Mouse (Mus musculus) limb, embryonic 13.5 days (tissue): ENCODE results near the gene Kirrel. TPM values are rescaled to one million over a fixed set of nuclear protein-coding genes. Genes with fewer than 3 reads are reported as not detected.

Experiments
- ATAC-seq: fragments of 200-750 bp; cut with Nextera tagmentation; 2 replicates; pipeline ENCODE4 v1.8.0; 2017; ENCODE audit warnings: low read depth, moderate number of reproducible peaks, moderate TSS enrichment; ENCODE audit not compliant: low FRiP score
- H3K27ac ChIP-seq: fragments of 300-500 bp; sonication (generic); 2 replicates; pipeline ENCODE4 v1.5.1; 2015; ENCODE audit warnings: inconsistent platforms, mild to moderate bottlenecking, moderate library complexity
- H3K27me3 ChIP-seq: fragments of 300-500 bp; sonication (generic); 2 replicates; pipeline ENCODE4 v1.6.1; 2015; ENCODE audit warnings: mild to moderate bottlenecking, inconsistent platforms
- H3K36me3 ChIP-seq: fragments of 300-500 bp; sonication (generic); 2 replicates; pipeline ENCODE4 v1.6.1; 2015; ENCODE audit warnings: inconsistent platforms, mild to moderate bottlenecking, moderate library complexity
- H3K4me1 ChIP-seq: fragments of 300-500 bp; sonication (generic); 2 replicates; pipeline ENCODE4 v1.6.1; 2015; ENCODE audit warnings: inconsistent platforms
- H3K4me2 ChIP-seq: fragments of 300-500 bp; sonication (generic); replicated peaks from 2 replicates; pipeline ENCODE4 v1.6.1; 2015; ENCODE audit warnings: inconsistent platforms, mild to moderate bottlenecking, moderate library complexity
- H3K4me3 ChIP-seq: fragments of 300-500 bp; sonication (generic); 2 replicates; pipeline ENCODE4 v1.5.1; 2015; ENCODE audit warnings: moderate library complexity, mild to moderate bottlenecking, inconsistent platforms
- H3K9ac ChIP-seq: fragments of 300-500 bp; sonication (generic); 2 replicates; pipeline ENCODE4 v1.6.1; 2015; ENCODE audit warnings: mild to moderate bottlenecking, inconsistent platforms
- H3K9me3 ChIP-seq: fragments of 300-500 bp; sonication (generic); 2 replicates; pipeline ENCODE4 v1.6.1; 2016; ENCODE audit warnings: inconsistent platforms
- WGBS: fragments of 180-500 bp; shearing (Covaris S2); methylation state at CpG from one replicate; pipeline ENCODE4 v1.1.7; 2015; 5-methylcytosine and 5-hydroxymethylcytosine counted together
- polyA plus RNA-seq: library from polyadenylated mRNA; unstranded; fragments of >200 nt; fragmentation: Nextera tagmentation; extraction: Ambion mirVana; gene quantifications from 2 replicates; pipeline ENCODE4 v1.2.1, GENCODE M21; 2015

The Kirrel gene
- polyA plus RNA-seq, 1 experiment from 2014 or later = 25.6 TPM

DNA sequence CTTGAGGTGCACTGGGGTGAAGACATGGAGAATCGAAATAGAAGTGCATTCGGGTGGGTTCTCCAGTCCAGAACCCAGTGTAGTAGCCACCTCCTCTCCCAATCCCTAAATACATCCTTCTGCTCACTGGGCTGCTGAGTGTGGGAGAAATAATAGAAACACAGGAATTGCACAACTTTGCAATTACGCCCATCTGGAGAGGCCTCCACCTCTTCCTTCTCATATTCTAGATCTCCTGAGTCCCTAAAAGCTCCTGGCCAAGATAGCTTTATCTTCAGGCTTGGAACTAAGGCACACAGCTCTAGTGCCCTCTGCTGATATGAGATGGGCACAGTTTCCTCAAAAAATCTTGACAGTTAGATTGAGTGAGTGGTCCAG is 880 bp upstream of the Kirrel start:
- H3K27ac ChIP-seq = peak overlapping the region; percentile 94; the same call in 1 of the 2 replicates
- H3K4me2 ChIP-seq = peak overlapping the region; percentile 91; the same call in 1 of the 2 replicates
- no peaks in the 10 kb centered on the region for H3K9me3 ChIP-seq
- H3K4me1 ChIP-seq = peaks cover 34% of the 10 kb centered on the region
- ATAC-seq = no peak
- no peaks in the 10 kb centered on the region for H3K27me3 ChIP-seq
- H3K4me3 ChIP-seq = peak overlapping the region; percentile 84; the same call in 1 of the 2 replicates
- 0 out of 2 replicates have a peak overlapping the region, but pooled peaks have one; percentile 9 for H3K9ac ChIP-seq
- no peaks in the 10 kb centered on the region for H3K36me3 ChIP-seq
- WGBS = 39% methylated on average over 3 of the region's 3 CpGs

DNA sequence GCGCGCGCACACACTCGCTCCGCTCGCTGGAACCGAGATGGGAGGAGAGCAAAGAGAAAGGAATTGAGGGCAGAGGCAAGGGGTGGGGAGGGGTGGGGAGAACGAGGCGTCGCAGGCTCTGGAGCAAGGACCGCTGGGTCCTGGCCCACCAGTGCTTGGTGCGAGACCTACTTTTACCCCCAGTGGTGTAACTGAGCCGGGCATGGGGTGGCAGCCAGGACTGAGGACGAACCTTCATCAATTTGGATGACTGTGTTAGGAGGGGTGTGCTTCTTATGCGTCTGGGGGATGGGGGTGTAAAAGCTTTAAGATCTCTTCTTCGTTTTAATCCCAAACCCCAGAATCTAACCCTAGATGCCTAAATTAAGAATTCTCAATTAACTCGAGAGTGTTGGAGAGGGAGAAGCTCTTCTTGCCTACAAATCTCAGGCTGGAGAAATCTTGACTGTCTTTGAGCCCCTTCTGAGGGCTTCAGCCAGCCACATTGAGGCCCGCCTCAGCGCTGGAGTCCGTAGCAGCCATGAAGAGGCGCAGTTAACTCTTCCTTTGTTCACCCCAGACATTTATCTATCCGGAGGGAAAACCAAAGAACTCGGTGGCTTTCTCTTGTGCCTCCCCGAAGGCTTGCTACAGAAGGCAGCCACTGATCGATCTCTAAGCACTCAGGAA is 356 bp upstream of the Kirrel start:
- 4% methylated on average over 25 of the region's 25 CpGs for WGBS
- H3K27me3 ChIP-seq = no peaks in the 10 kb centered on the region
- H3K36me3 ChIP-seq = no peaks in the 10 kb centered on the region
- H3K4me1 ChIP-seq = peaks cover 39% of the 10 kb centered on the region
- H3K4me2 ChIP-seq = peak overlapping the region; percentile 91
- H3K9me3 ChIP-seq = no peaks in the 10 kb centered on the region
- H3K27ac ChIP-seq = peak overlapping the region; percentile 94
- peak overlapping the region; percentile 94 for H3K9ac ChIP-seq
- peak overlapping the region; percentile 84 for H3K4me3 ChIP-seq
- ATAC-seq = no peak

DNA sequence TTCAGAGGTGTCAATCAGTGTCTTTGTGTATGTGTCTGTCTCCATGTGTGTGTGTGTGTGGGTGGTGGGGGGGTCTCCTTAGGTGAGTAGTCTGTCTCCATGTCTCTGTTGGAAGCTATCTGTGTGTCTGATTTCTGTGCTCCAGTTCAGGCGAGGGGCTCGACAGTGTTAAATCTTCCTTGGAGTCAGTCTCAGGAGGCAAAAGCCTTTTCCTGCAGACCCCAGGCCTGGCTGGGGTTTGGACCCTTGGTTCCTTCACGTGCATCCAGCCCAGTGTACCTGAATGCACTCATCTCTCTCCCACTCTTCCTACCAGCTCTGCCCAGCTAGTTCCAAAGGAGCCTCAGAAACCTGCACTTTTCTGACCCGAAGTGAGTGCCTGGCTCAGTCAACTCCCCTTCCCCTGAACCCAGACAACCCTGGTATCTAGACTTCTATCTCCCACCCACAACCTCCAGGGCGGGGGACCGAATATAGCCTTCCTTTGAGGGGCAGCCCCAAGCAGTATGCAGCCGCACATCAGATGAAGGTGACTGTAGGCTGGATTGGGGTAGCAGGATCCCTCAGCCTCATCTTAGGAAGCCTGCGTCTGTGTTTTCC is 961 bp downstream of the Kirrel start:
- H3K4me3 ChIP-seq = peak overlapping the region; percentile 84
- no peaks in the 10 kb centered on the region for H3K9me3 ChIP-seq
- H3K27ac ChIP-seq = peak overlapping the region; percentile 94
- H3K27me3 ChIP-seq = no peaks in the 10 kb centered on the region
- H3K36me3 ChIP-seq = no peaks in the 10 kb centered on the region
- WGBS = under 1% methylated on average over 8 of the region's 8 CpGs
- H3K4me2 ChIP-seq = peak overlapping the region; percentile 91
- 0 out of 2 replicates have a peak, but pooled peaks have one; percentile 10 for ATAC-seq
- H3K4me1 ChIP-seq = peaks cover 52% of the 10 kb centered on the region
- peak overlapping the region; percentile 94 for H3K9ac ChIP-seq

- H3K9ac ChIP-seq = peak overlapping the region; percentile 94
- H3K27ac ChIP-seq = peak overlapping the region; percentile 94
- peaks cover 58% of the 10 kb centered on the region for H3K4me1 ChIP-seq
- peak; percentile 12 for ATAC-seq
- no peaks in the 10 kb centered on the region for H3K27me3 ChIP-seq
- WGBS = 2% methylated on average over 2 of the region's 2 CpGs
- H3K4me2 ChIP-seq = peak overlapping the region; percentile 91
- H3K9me3 ChIP-seq = no peaks in the 10 kb centered on the region
- H3K36me3 ChIP-seq = peaks cover 1% of the 10 kb centered on the region; the same call in 1 of the 2 replicates
- H3K4me3 ChIP-seq = peak overlapping the region; percentile 84
These were observed 1.5 kb downstream of the Kirrel start for GRCm38 (mm10) chr3:87173103-87173444.

DNA sequence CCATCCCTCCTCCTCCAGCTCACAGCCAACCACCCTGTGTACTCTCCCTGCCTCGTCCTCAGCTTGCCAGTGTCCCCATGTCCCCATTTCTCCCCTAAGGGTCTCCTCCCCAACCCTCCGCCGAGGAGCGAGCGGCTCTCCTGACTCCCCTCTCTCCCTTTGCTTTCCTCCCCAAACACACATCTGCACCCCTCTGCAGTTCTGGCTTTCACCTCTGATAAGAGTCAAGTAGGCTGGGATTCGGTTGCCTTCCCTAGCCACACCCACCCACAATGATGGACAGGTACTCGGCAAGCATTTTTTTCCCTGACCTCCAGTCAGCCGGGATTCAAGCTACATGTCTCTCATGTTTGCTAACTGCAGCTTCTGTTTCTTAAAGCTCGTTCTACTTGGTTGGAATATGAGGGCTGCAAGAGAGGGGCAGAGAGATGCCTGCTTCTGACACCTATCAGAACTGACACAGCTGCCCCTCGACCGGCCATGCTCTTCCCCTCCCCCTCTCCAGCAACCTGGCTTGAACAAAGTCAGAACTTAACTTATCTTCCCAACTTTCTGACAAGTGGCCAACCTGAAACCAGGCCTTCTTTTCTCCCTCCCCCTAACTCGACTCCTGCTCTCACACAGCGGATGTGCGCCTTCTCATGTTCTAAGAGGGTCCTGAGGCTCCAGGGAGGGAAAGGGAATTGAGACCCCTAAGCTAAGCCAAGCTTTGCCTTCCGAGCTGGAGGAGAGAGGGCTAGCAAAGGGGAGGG is 2.0 kb downstream of the Kirrel start:
- Histone ChIP-seq H3K27ac (peak overlapping the region; percentile 94), H3K9ac (peak overlapping the region; percentile 94), H3K4me3 (peak overlapping the region; percentile 84), H3K27me3 (no peaks in the 10 kb centered on the region), H3K36me3 (peaks cover 7% of the 10 kb centered on the region), H3K9me3 (no peaks in the 10 kb centered on the region), H3K4me1 (peaks cover 62% of the 10 kb centered on the region), H3K4me2 (peak overlapping the region; percentile 91)
- peak; percentile 6; the same call in 1 of the 2 replicates for ATAC-seq
- 2% methylated on average over 15 of the region's 15 CpGs for WGBS

DNA sequence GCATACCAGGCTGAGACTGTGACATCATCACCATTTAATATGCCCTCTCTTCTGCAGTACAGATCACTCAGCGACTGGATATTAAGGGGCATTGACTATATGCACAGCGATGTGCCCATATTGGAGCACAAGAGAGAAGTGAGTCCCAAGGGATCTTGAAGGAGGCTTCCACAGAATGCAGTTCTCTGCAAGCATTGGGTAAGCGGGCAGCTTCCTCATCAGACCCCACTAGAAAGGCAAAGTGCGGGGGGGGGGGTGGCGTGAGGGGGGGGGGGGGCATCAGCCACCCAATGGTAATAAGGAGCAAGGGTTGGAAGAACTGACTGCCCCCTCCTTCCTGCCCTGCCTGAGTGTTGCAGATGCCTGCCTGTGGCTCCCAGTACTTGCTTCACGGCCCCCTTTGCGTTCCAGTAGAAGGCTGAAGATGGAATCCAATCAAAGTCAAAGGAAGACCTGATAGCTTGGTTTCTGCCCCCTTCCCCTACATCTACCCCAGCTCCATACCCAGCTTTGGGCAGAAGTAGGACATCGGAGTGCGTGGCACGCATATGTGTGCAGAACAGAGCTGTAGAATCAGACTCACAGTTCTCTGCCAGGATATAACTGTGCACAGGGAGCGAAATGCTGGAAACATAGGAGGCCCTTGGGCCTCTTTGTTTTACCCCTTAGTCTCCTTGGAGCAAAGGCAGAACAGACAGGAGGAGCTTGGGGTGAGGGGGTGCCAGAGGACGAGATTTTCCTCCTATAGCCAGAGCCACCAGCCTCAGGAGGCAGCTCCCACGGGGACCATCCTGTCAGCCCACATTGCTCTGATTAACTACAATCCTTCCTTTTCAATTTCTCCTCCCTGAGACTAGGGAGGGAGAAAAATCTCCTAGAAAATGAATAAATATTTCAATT is 3.1 kb downstream of the Kirrel start:
- 44% methylated on average over 13 of the region's 13 CpGs for WGBS
- peak overlapping the region; percentile 94 for H3K9ac ChIP-seq
- no peaks in the 10 kb centered on the region for H3K9me3 ChIP-seq
- H3K4me3 ChIP-seq = peak overlapping the region; percentile 84
- peaks cover 72% of the 10 kb centered on the region for H3K4me1 ChIP-seq
- H3K36me3 ChIP-seq = peaks cover 12% of the 10 kb centered on the region
- H3K27me3 ChIP-seq = no peaks in the 10 kb centered on the region
- peak overlapping the region; percentile 94 for H3K27ac ChIP-seq
- H3K4me2 ChIP-seq = peak overlapping the region; percentile 91
- ATAC-seq = no peak

GRCm38 (mm10) chr3:87169402-87170015 is 5.0 kb downstream of the Kirrel start:
- Histone ChIP-seq H3K27ac (no peak overlapping the region), H3K9ac (no peak overlapping the region), H3K36me3 (peaks cover 13% of the 10 kb centered on the region), H3K4me1 (peaks cover 83% of the 10 kb centered on the region), H3K9me3 (no peaks in the 10 kb centered on the region), H3K27me3 (no peaks in the 10 kb centered on the region), H3K4me2 (peak overlapping the region; percentile 35; the same call in 1 of the 2 replicates), H3K4me3 (no peak overlapping the region)
- ATAC-seq = no peak
- 53% methylated on average over 5 of the region's 5 CpGs for WGBS

GRCm38 (mm10) chr3:87168756-87169155 is 5.8 kb downstream of the Kirrel start:
- H3K9ac ChIP-seq = peak overlapping the region; percentile 55
- H3K27ac ChIP-seq = peak overlapping the region; percentile 10; the same call in 1 of the 2 replicates
- WGBS = 38% methylated on average over 7 of the region's 7 CpGs
- H3K4me1 ChIP-seq = peaks cover 91% of the 10 kb centered on the region
- H3K36me3 ChIP-seq = peaks cover 20% of the 10 kb centered on the region
- peak overlapping the region; percentile 11; the same call in 1 of the 2 replicates for H3K4me2 ChIP-seq
- no peaks in the 10 kb centered on the region; the same call in 1 of the 2 replicates for H3K9me3 ChIP-seq
- no peak overlapping the region for H3K4me3 ChIP-seq
- H3K27me3 ChIP-seq = no peaks in the 10 kb centered on the region
- ATAC-seq = no peak

DNA sequence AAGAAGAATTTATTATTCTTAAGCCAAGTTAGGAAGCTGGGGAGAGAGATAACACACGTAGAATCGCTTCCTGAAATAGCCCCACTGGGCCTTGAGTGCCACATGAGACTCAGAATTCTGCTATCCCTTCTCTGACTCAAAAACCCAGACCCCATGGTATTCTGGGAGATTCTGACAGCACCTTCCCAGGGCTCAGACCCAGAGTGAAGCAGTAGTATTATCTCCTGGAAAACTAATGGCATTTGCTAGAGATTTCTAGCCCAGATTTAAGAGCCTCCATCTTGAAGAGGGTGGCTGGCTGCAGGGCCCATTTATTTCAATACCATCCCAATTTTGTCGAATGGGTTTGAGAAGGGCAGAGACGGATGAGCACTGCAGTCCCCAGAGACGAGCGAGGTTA is 6.9 kb downstream of the Kirrel start:
- 76% methylated on average over 6 of the region's 6 CpGs for WGBS
- Histone ChIP-seq H3K9ac (no peak overlapping the region; the same call in 1 of the 2 replicates), H3K9me3 (no peaks in the 10 kb centered on the region; the same call in 1 of the 2 replicates), H3K27ac (no peak overlapping the region), H3K4me1 (peaks cover 95% of the 10 kb centered on the region), H3K4me3 (no peak overlapping the region), H3K4me2 (no peak overlapping the region), H3K36me3 (peaks cover 23% of the 10 kb centered on the region), H3K27me3 (no peaks in the 10 kb centered on the region)
- ATAC-seq = no peak

GRCm38 (mm10) chr3:87165291-87165881 is 9.2 kb downstream of the Kirrel start:
- WGBS = 7% methylated on average over 8 of the region's 8 CpGs

More at GRCm38 (mm10) chr3:87165291-87165881, 9.2 kb downstream of the Kirrel start:
- peak overlapping the region; percentile 59 for H3K9ac ChIP-seq
- peak overlapping the region; percentile 91 for H3K27ac ChIP-seq
- no peaks in the 10 kb centered on the region; the same call in 1 of the 2 replicates for H3K9me3 ChIP-seq
- peak; percentile 29; the same call in 1 of the 2 replicates for ATAC-seq
- H3K4me3 ChIP-seq = peak overlapping the region; percentile 11
- no peaks in the 10 kb centered on the region for H3K27me3 ChIP-seq
- peak overlapping the region; percentile 50 for H3K4me2 ChIP-seq
- H3K36me3 ChIP-seq = peaks cover 39% of the 10 kb centered on the region
- H3K4me1 ChIP-seq = peaks cover 98% of the 10 kb centered on the region
